Mouse (Mus musculus): Measurements from ENCODE around the gene Pum3.
A peak's percentile ranks its signal among the peaks of the same experiment; 100 is the strongest.

The Pum3 gene

GRCm38 (mm10) chr19:27429745-27430251 lies at the start of gene Pum3:
Pum3 (minus strand) TSS chr19:27429825.
- peak; percentile 96 to 98 for DNase-seq

- peak in 1 of 2 experiments; percentile 42 for DNase-seq
These were observed 37.1 kb upstream of the Pum3 start for GRCm38 (mm10) chr19:27466691-27467090.

GRCm38 (mm10) chr19:27462656-27463055 lies 33.0 kb upstream of the Pum3 start:
- no peak for DNase-seq

GRCm38 (mm10) chr19:27450458-27450857 lies 20.8 kb upstream of the Pum3 start:
- DNase-seq: peak; percentile 38 to 53

GRCm38 (mm10) chr19:27447515-27447914 lies 17.9 kb upstream of the Pum3 start:
- peak in 1 of 2 experiments; percentile 25 for DNase-seq

- no peak for DNase-seq
These were observed 11.5 kb upstream of the Pum3 start for GRCm38 (mm10) chr19:27441106-27441505.

- no peak for DNase-seq
These were observed 8.5 kb upstream of the Pum3 start for GRCm38 (mm10) chr19:27437982-27438652.

GRCm38 (mm10) chr19:27430406-27430805 lies 781 bp upstream of the Pum3 start:
- DNase-seq: peak in 1 of 2 experiments; percentile 18

- no peak for DNase-seq
These were observed 344 bp downstream of the Pum3 start for GRCm38 (mm10) chr19:27429281-27429680.

- no peak for DNase-seq
These were observed 1.8 kb downstream of the Pum3 start for GRCm38 (mm10) chr19:27427865-27428264.

GRCm38 (mm10) chr19:27426451-27426850 lies 3.2 kb downstream of the Pum3 start:
- no peak for DNase-seq

- peak; percentile 29 to 64 for DNase-seq
These were observed 4.0 kb downstream of the Pum3 start for GRCm38 (mm10) chr19:27425656-27426055.

GRCm38 (mm10) chr19:27417375-27417774 lies 12.2 kb downstream of the Pum3 start:
- DNase-seq: no peak

GRCm38 (mm10) chr19:27416569-27416968 lies 13.1 kb downstream of the Pum3 start:
- DNase-seq: peak; percentile 41 to 60

- no peak for DNase-seq
These were observed 18.3 kb downstream of the Pum3 start for GRCm38 (mm10) chr19:27411340-27411739.

GRCm38 (mm10) chr19:27410751-27411150 lies 18.9 kb downstream of the Pum3 start:
- DNase-seq: peak; percentile 23 to 79

- no peak for DNase-seq
These were observed 19.8 kb downstream of the Pum3 start for GRCm38 (mm10) chr19:27409782-27410181.

GRCm38 (mm10) chr19:27409196-27409595 lies 20.4 kb downstream of the Pum3 start:
- DNase-seq: no peak

- no peak for DNase-seq
These were observed 31.8 kb downstream of the Pum3 start for GRCm38 (mm10) chr19:27397797-27398196.

- DNase-seq: no peak
These were observed 32.4 kb downstream of the Pum3 start for GRCm38 (mm10) chr19:27397223-27397622.

GRCm38 (mm10) chr19:27396719-27397118 lies 32.9 kb downstream of the Pum3 start:
- DNase-seq: no peak

GRCm38 (mm10) chr19:27395936-27396335 lies 33.7 kb downstream of the Pum3 start:
- DNase-seq: no peak

GRCm38 (mm10) chr19:27395481-27395880 lies 34.1 kb downstream of the Pum3 start:
- DNase-seq: peak; percentile 19 to 49

- DNase-seq: no peak
These were observed 35.2 kb downstream of the Pum3 start for GRCm38 (mm10) chr19:27394341-27394990.

Measured in lung, postnatal 4 days (tissue).